Mouse (Mus musculus): ENCODE data around the gene Klhl2.

Klhl2 gene

DNA sequence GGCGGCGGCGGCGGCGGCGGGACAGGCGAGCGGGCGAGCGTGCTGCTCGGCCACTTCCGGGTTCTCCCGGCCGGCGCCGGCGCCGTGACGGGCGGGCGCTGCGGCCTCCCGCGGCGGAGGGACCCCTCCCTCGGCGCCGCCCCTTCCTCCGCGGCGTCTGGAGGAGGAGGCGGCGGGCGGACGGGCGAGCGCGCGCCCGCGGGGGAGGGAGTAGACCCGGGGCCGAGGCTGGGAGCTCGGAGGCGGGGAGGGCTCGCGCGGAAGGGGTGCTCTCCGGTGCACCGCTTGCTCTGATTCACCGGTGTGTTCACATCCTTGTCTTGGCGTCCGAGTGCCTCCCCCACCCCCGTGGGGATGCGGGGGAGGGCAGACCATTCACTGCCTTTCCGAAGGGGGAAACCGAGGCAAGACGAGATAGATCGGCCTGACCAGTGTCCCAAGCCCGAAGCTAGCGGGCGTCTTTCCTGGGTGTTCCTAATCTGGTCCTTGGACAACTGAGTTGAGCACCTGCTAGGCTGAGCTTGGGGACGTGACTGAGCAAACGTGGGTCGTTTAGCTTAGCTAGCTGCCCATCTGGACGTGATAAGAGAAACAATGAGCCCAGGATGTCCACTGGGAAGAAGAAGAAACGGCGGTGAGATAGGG, at the start of gene Klhl2:
Gene Klhl2 (minus strand): TSS at position 121 of the 645 bp plus-strand sequence.
- DNase-seq (ENCODE audit: low spot score): peak; percentile 30

DNA sequence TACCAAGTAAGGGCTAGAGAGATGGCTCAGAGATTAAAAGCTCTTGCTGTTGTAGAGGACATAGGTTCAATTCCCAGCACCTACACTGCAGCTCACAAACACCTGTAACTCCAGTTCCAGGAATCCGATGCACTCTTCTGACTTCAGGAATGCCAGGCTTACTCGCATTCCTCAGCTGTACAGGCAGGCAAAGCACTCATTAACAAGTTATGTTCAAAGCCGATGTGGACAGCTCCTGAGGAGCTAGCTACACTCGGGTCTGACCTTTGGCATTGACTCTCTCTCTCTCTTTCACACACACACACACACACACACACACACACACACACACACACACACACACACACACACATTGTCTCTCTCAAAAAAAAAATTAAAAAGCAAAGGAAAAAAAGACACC, 48.9 kb upstream of the Klhl2 start:
- DNase-seq (ENCODE audit: low spot score): no peak

DNA sequence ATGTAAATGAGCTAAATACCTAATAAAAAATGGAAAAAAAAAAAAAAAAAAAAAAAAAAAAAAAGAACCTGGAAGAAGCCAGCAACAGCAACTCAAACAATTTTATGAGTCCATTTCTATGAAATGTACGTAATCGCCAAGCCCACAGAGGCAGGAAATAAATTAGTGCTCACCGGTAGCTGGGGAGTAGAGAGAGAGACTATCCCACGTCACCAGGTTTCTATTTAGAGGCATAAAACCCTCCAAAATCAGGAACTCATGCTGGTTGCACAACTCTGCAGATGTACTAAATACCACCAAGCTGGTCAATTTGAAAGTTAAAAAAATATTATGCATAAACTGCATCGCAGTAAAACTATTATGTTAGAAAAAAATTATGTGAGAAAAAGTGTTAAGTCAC, 46.9 kb upstream of the Klhl2 start:
- DNase-seq (ENCODE audit: low spot score): no peak

DNA sequence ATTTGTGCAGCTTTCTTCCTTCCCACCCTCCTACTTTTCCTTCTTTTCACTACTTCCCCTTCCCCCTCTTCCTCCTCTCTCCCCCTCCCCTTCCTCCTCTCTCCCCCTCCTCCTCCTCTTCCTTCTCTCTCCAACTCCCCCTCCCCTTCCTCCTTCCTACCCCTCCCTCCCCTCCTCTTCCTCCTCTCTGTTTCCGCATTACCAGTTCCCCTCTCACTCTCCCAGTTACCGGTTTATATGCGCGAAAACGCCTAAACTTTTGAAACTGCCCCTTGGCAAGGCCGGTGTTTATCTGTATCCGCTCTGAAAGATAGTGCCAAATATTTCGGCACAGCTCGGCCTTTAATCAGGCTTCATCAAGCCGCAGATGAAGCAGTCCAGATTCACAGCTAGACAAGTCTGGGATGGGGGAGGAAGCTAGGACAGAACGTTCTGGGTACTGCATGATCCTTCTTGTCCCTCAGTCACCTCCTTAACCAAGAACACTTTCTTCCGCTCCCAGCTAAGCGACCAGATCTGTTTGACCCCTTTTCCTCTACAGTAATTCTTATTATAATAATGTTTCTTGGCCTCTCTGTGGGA, 30.9 kb upstream of the Klhl2 start:
- DNase-seq (ENCODE audit: low spot score): no peak

DNA sequence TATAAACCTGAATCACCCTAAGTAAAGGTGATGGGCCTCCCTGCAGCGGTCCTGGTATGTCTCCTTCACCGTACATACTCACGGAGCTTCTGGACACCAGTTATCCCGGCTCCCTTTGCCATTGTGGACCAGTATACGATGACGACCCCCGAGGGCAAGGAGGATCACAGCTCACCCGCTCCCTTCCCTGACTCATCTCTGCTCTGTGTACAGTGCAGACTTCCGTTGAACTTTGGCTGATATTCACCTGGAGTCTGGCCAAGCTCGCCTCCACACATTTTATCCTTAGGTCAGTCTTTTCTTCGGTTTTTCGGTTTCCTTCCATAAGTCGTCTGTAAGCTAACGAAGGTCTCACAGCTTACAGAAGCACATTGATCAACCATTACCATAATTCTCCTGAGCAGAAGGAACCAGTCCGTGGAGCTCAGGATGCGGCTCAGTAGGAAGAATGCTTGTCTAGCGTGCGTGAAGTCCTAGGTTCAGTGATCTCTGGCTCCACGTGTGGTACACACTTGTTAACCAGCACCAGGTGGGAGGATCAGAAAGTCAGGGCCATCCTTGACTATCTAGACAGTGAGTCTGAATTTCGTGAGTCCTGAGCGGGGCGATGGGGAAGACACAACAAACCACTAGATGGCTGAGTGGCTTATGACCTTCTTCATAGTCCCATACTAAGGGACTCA, 28.0 kb upstream of the Klhl2 start:
- DNase-seq (ENCODE audit: low spot score): no peak

DNA sequence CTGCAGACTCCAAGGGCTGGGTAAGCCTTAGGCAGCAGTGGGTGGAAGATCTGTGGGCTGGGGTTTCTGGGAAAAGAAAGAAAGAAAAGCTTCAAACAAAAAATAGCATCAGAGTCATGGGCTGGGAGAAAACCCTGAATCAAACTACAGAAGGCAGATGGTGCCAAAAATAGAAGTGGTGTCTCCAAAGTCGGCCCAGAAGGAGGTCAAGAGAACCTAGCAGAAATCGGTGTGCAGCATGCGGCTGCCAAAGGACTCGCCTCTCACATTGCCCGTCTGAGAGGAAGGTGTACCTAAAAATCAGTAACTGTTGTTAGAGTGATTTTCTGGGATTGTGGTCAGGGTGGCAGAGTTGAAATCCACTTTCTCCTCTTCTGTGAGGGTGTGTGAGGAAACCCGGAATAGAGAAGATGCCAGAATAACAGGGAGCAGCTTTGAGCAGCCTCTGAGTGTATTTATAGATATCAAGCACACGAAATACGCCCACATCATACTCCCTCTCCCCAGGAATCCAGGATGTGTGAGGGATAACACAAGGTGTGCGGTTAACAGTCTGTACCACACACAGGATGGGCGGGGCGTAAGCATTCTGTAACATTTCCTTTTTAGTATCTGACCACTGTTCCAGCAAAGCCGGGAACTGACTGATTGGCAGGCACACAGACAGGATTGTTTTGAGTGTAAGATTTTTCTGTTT, 21.8 kb upstream of the Klhl2 start:
- no peak for DNase-seq (ENCODE audit: low spot score)

DNA sequence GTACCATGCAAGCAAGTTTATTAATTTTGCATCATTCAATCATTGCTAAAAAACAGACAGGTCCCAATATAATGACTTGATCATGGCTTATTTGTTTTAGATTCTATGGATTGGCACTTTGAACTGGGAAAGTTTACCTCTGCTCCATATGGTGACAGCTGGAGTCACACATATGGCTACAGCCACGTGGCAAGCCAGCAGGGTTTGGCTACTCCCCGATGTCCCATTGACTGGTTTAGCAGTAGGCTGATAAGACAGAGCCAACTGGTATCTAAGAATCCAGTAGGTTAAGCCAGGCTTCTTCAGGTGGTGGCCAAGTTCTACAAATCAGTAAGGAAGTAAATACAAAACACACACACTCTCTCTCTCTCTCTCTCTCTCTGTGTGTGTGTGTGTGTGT, 20.4 kb upstream of the Klhl2 start:
- no peak for DNase-seq (ENCODE audit: low spot score)

DNA sequence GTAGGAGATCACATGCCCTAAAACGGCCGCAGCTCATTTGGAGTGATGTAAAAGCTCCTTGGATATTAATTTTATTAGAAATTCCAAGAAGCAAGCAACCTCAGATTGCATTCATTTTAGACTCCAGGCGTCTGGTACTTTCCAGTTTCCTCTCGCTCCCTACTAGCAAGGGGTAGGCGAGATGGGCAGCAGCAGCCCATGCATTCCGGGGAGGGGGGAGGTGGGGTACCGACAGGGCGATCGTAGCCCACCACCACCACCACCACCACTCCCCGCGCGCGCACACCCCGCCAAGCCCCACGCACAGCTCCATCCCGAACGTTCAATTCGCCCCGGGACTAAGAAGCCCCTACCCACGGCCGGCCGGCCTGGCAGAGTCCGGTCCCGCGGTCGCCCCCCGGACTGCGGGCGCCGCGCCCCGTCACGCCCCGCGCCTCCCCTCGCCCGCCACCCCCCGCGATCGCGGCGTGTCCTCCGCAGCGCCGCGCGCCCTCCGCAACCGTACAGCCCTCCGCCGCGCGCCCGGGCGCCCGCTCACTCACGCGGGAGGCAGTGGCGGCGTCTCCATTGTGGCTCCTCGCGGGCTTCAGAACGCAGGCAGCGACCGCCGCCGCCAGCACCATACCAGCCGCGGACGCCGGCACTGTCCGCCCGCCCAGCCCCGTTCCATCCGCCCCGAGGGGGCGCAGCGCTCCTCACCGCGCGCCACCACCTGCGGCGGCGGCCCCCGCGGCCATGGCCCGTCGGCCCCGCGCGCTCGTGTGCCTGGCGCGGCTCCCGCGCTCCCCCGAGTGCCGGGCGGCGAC, 523 bp downstream of the Klhl2 start:
- no peak for DNase-seq (ENCODE audit: low spot score)

DNA sequence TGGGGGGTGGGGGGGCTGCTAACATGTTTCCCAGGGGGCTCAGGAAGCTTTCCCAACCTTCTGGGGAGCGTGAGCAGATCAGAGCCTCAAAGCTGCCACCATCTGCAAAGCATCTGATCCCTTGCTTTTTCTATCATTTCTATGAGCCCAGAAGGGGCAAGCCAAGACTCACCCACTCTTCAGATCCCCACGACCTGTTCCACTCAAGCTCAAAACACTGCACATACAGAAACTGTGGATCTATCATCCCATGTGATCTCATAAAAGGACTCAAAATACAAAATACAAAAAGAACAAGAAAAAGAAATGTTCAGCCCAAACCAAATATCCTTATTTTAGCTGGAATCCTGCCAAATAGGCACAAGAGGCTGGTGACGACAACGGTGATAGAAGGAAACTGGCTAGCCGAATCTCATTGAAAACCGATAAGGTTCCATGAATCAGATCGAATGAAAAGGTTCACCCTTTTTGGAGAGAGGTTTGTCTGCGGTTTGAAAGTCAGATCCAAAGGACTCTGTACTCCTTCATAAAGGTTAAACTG, 1.5 kb downstream of the Klhl2 start:
- DNase-seq (ENCODE audit: low spot score): no peak

DNA sequence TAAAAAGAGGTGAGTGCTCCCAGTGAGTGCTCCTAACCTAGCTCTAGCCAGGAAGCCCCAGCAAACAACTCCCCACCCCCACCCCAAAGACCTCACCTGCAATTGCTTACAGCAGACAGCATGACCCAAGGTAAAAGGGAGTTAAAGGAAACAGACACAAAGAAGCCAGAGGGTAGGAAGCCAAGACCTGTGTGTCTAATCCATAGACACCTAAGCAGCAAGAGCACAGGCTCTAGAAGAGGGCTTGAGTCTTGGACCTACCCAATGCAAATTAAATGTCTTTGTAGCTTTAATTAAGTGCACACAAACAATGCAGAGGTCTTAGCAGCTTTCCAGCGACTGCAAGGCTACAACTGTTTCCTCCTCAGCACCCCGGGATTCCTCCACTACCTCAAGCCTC, 2.2 kb downstream of the Klhl2 start:
- DNase-seq (ENCODE audit: low spot score): no peak

DNA sequence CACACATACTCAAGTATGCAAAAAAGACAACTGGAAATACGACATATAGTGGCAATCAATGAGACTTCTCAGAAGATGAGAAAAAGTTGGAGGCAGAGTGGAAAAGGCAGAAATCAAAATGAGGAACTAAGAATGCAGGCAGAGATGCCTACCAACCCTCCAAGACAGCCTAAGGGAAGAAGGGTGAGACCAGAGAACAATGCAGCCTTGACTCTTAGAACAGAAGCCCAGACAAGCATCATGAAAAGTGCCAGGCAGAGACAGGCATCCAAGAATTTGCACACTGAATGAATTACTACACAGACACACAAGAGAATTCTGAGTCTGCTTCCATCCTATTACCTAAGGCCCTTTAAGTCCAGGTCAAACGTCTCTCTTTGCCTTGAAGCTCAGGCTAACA, 2.6 kb downstream of the Klhl2 start:
- DNase-seq (ENCODE audit: low spot score): no peak

DNA sequence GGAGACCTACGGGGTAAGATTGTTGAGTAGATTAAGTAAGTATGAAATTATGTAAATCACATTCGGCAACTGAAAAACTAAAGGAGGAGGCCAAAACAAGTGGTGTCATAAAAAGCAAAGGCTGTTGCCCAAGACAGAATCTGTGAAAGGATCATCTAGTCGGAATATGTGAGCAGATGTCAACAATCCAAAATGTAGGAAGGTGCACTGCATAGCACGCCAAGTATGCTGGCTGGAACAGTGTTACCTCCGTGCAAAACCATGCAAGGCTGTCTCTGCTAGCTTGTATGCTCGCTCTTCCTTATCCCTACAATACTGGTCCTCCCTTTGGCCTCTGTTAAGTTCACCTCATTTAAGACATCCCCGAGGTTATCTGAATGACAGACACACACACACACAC, 4.5 kb downstream of the Klhl2 start:
- no peak for DNase-seq (ENCODE audit: low spot score)

DNA sequence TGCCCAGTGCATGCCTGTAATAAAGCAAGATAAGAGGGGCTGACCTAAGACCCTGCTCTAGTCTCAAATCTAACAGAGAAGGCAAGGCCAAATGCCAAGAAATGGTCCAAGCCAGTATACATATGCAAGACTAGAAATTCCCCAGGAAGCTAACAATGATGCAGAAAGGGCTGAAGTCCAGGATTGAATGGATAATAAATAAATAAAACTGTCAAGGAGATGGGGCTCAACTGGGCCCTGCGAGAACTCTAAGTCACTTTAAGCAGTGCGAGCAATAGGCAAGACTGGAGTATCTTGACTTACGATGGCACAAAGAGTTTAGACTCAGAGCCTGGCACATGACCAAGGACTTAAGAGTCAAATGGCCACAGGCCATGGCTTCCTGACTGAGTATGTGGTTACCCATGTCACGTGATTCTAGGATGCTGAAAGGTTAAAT, 5.8 kb downstream of the Klhl2 start:
- DNase-seq (ENCODE audit: low spot score): no peak

DNA sequence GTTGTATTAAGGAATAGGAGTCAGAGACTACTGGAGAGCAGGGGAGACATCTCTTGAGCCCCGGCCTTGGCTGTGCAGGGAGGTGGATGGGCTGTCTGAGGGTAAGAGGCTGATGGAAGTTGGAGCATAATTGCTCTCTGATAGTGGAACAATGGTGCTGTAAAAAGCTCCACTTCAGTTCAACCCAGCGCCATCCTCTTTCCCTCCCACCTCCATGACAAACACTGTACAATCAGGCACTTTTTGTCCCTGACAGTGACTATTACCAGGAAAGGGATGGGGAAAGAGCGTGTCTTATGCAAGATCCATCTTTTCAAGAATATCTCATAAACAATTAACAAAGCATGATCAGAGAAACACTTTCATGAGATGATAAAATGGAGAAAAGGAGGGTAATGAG, 6.6 kb downstream of the Klhl2 start:
- DNase-seq (ENCODE audit: low spot score): no peak

DNA sequence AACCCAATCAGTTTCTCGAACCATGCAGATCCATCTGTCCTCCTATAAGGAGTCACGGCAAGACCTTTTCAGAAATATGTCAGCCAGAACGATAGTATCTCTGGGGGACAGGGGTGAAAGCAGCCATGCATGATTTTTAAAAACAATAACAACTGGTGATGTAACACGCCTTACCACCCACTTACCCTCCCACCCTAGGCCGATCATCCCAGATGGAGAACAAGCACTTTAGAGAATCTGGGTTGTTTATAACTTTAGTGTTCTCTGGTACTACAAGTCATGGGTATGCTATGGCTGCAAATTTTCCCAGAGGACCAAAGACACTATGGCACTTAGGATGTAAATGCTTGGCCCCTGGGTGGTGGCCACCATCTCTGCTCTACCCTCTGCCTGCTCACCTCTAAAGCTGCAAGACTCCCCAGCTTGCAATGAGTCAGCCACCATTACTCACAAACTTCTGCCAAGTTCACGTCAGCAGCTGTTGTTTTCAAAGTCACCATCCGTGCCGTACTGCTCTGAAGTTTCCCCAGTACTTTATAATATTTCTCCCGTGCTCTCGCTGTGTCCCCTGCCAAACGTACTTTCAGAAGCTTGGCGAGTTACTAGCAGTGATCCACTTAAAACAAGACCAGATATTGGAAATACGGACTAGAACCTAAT, 7.9 kb downstream of the Klhl2 start:
- DNase-seq (ENCODE audit: low spot score): no peak

DNA sequence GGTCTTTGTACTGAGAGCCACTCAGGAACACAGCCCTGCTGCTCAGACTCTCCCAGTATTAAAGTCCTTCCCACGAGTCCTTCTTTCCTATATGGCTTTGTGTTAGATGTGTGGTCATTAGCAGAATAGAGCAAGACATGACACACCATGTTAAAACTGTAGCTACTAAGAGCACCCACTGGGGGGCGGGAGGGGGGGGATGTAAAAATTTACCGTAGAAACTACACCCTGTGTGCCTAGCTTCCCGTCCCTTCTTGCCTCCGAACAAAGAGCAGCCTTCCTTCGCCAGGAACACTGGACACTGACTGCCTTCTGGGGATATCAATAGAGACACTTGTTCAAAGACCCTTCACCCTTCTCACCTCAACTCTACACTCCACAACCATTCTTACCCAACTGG, 10.2 kb downstream of the Klhl2 start:
- DNase-seq (ENCODE audit: low spot score): no peak

DNA sequence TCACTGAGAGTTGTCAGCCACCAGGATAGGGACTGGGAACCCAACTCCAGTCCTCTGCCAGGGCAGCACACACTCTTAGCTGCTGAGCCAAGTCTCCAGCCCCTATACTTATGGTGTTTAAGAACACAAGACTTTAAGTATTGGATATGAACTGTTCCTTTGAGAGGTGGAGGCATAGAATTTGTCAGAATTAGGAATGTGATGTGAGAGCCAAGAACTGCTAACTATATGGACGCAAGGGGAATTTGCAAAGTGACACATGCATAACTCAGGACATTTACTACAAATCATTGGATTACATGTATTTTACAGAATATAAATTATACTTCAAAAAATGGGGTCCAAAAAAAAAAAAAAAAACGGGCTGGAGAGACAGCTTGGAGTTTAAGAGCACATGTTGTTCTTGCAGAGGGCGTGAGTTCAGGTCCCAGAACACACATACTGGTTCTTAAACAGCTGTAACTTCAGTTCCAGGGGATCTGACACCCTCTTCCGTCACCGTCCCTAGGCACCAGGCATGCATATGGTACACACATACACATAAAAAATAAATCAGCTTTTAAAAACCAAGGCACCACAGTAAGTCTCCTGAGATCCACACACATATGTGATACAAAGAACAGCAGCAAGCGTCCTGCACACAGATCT, 14.2 kb downstream of the Klhl2 start:
- no peak for DNase-seq (ENCODE audit: low spot score)

DNA sequence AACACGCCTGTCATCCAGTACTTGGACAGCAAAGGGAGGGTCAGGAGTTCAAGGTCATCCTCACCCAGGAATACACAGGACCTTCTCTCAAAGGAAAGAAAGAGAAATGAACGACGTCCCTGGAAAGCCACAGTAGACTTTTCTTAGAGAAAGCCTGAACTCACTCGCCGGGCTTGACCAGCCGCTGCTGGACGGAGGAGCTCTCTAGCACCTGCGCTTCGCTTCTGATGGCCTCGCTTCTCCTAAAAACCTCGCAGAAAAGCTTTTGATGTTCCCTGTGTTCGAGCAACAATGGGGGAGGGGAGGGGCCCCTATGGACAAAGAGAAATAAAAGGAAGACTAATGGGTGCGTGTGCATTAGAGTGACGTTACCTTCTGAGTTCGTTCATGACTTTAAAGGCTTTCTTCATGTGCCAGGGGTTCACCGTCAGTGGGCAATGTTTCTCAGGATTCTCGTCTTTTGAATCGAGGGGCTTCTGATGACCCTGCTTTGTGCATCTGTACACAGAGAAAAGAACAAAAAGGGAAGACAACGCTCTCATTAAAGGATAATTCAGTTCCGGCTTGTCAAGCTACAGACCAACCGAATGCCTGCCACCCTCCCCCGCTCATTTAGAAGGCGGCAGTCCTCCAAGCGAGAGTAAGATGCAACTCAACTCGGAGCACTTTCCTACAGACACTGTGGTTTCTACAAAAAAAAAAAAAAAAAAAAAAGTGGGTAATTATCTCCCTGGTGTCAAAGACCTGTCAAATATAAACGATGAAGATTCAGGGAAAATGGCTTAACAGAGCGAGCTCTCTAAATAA, 15.5 kb downstream of the Klhl2 start:
- no peak for DNase-seq (ENCODE audit: low spot score)

DNA sequence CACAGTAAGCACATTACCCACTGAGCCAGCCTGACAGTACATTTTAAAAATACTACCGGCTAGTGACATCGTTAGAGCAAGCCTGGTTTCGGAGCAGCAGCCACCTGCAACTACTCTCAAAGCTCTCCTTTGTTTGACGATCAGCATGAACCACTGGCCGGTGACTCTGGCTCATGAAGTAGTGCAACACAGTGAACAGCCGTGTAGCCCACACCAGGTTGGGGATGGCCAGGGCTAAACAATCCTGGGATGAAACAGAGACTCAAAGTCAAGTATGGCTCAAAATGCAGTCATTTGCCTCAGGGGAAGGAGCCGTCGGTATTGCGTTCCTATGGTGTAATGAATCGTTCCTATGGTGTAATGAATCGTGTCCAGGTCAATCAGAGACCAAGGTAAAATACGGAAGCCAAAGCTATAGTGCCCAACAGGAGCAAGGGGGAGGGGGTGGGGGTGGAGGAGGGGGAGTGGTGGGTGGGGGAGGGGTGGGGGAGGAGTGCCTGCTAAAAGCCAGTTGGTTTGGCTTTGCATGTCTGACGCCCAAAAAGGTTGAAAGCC, 17.2 kb downstream of the Klhl2 start:
- no peak for DNase-seq (ENCODE audit: low spot score)

DNA sequence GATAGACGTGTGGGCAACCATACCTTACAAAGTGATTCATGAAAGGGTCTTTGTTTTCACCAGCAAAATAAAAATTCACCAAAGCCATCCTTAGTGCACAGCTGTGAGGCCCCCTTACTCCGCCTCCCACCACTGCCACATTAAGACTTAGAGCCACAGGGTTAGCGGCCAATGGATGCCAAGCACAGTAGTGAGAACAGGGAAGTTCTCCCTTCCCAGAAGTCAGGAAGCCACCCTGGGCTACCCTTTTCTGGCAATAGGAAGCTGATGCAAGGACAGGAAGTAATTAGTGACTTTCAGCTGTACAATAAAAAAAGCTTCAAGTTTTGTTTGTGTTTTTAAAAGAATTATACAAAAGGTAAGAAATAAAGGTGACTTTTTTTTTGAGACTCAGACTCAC, 18.2 kb downstream of the Klhl2 start:
- DNase-seq (ENCODE audit: low spot score): no peak
